Mouse (Mus musculus): ENCODE data around the gene Txn2.

Txn2 gene

GRCm38 (mm10) chr15:77907646-77908518 is 20.9 kb downstream of the Txn2 start:
- DNase-seq (ENCODE audit: low read depth, low spot score): no peak

- no peak for DNase-seq (ENCODE audit: low read depth, low spot score)
Measured at GRCm38 (mm10) chr15:77906545-77906944, 22.3 kb downstream of the Txn2 start.

GRCm38 (mm10) chr15:77906081-77906480 is 22.7 kb downstream of the Txn2 start:
- no peak for DNase-seq (ENCODE audit: low read depth, low spot score)

GRCm38 (mm10) chr15:77905275-77905970 is 23.4 kb downstream of the Txn2 start:
- DNase-seq (ENCODE audit: low read depth, low spot score): no peak

- DNase-seq (ENCODE audit: low read depth, low spot score): no peak
Measured at GRCm38 (mm10) chr15:77904363-77904892, 24.4 kb downstream of the Txn2 start.

GRCm38 (mm10) chr15:77903176-77903575 is 25.6 kb downstream of the Txn2 start:
- no peak for DNase-seq (ENCODE audit: low read depth, low spot score)

- no peak for DNase-seq (ENCODE audit: low read depth, low spot score)
Measured at GRCm38 (mm10) chr15:77894926-77895325, 33.9 kb downstream of the Txn2 start.

GRCm38 (mm10) chr15:77893292-77893691 is 35.5 kb downstream of the Txn2 start:
- DNase-seq (ENCODE audit: low read depth, low spot score): no peak

GRCm38 (mm10) chr15:77892420-77892819 is 36.4 kb downstream of the Txn2 start:
- DNase-seq (ENCODE audit: low read depth, low spot score): no peak

- DNase-seq (ENCODE audit: low read depth, low spot score): no peak
Measured at GRCm38 (mm10) chr15:77891766-77892165, 37.0 kb downstream of the Txn2 start.

- no peak for DNase-seq (ENCODE audit: low read depth, low spot score)
Measured at GRCm38 (mm10) chr15:77889761-77890422, 38.9 kb downstream of the Txn2 start.

GRCm38 (mm10) chr15:77888286-77888685 is 40.5 kb downstream of the Txn2 start:
- no peak for DNase-seq (ENCODE audit: low read depth, low spot score)

GRCm38 (mm10) chr15:77887093-77887488 is 41.7 kb downstream of the Txn2 start:
- DNase-seq (ENCODE audit: low read depth, low spot score): no peak

GRCm38 (mm10) chr15:77886369-77887092 is 42.3 kb downstream of the Txn2 start:
- DNase-seq (ENCODE audit: low read depth, low spot score): no peak

GRCm38 (mm10) chr15:77885945-77886344 is 42.9 kb downstream of the Txn2 start:
- DNase-seq (ENCODE audit: low read depth, low spot score): no peak

GRCm38 (mm10) chr15:77885159-77885558 is 43.6 kb downstream of the Txn2 start:
- DNase-seq (ENCODE audit: low read depth, low spot score): no peak

GRCm38 (mm10) chr15:77883697-77884010 is 45.2 kb downstream of the Txn2 start:
- no peak for DNase-seq (ENCODE audit: low read depth, low spot score)

- DNase-seq (ENCODE audit: low read depth, low spot score): no peak
Measured at GRCm38 (mm10) chr15:77882797-77883696, 45.8 kb downstream of the Txn2 start.

- no peak for DNase-seq (ENCODE audit: low read depth, low spot score)
Measured at GRCm38 (mm10) chr15:77882297-77882696, 46.5 kb downstream of the Txn2 start.

GRCm38 (mm10) chr15:77881698-77882097 is 47.1 kb downstream of the Txn2 start:
- DNase-seq (ENCODE audit: low read depth, low spot score): no peak

- no peak for DNase-seq (ENCODE audit: low read depth, low spot score)
Measured at GRCm38 (mm10) chr15:77880738-77881137, 48.1 kb downstream of the Txn2 start.

Measured in brain, embryonic 18.5 days (tissue).